Mouse (Mus musculus) right cerebral cortex, postnatal 10 days (tissue): Measurements from ENCODE around the gene Gm6588.
"Not testable (repeated sequence)": the region's sequence is repeated elsewhere in the genome, so short reads cannot be mapped to it uniquely, and the experiment has no call there.

Experiments
- DNase-seq, 2 experiments: peaks; one replicate each; pipeline ENCODE4 v3.0.0; 2021; ENCODE audit warnings: low spot score in 2 of 2

The Gm6588 gene

DNA sequence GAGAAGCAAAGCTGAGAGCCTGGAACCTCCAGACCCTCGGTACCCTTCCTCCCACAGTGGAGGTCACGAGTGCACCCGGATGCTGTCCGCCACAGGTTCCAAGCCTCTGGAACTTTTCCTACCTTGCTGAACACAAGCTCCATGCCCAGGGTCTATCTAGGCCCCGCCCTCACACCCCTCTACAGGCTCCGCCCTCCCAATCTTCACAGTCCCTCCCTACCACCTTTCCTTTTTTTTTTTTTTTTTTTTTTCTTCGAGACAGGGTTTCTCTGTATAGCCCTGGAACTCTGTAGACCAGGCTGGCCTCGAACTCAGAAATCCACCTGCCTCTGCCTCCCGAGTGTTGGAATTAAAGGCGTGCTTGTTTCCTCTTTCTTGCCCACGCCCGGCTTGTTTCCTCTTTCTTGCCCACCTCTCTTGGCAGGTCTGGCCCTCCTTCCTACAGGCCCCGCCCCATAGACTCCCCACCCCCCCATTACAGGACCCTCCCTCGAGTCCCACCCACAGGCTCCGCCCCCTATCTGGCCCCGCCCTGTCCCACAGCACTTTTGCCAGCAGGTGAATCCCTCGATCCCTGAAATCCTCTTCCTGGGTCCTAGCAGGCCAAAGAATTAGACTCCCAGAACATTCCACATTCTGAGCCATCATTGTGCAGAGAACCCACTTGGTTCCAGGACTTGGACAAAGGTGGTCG is at the start of gene Gm6588:
TSS of gene Gm6588 (plus strand) at position 680 of the 694 bp plus-strand sequence.
- no peak for DNase-seq

DNA sequence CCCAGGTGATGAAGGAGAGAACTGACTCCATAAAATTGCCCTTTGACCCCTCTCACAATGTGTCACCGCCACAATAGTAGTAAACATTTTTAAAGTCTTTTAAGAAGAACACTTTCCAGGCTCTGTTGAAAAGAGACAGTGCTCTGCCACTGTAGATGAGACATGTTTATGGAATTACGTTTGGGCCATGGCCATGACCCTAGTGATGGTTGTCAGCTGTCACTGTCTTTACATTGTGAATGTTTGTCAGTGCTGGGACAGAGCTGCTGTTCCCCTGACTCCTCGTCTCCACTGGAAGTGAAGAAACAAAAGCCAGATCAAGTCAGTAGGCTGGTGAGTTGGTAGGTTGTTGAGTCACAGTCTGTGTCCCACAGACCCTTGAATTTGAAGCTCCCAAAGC is 46.8 kb upstream of the Gm6588 start:
- peak in 1 of 2 experiments; percentile 15 for DNase-seq

DNA sequence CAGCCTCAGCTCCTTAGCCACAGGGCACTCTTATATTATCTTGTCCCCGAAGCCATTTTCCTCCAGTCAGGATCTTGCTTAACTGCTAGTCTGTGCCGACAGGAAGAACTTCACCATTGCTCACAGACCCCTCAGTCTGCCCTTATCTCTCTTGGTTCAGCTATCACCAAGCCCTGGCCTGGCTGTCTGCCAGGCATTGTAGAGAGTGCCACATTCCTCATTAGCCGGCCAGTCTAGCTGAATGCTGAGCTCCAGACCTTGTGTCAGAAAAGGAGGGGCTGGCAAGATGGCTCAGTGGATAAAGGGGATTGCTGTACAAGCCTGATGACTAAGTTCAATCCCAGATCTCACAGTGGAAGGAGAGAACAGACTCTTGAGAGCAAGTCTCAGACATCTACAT is 43.2 kb upstream of the Gm6588 start:
- peak in 1 of 2 experiments; percentile 26 for DNase-seq

DNA sequence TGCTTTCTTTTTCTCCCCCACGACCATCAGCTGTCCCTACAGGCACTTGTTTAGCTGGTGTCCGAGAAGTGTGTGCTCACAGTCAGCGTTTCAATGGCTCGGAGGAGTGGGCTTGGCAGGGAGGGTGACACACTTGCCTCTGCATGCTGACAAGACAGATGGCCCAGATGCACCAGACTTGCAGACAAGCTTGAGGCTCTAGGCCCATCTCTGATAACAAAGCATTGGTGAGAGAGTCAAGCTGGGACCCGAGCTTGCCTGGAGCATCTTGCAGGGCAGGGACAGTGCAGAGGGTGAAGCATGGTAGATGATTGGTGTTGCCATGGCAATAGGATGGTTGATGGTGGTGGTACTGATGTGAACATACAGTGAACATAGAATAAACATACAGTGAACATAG is 40.0 kb upstream of the Gm6588 start:
- peak in 1 of 2 experiments; percentile 35 for DNase-seq

DNA sequence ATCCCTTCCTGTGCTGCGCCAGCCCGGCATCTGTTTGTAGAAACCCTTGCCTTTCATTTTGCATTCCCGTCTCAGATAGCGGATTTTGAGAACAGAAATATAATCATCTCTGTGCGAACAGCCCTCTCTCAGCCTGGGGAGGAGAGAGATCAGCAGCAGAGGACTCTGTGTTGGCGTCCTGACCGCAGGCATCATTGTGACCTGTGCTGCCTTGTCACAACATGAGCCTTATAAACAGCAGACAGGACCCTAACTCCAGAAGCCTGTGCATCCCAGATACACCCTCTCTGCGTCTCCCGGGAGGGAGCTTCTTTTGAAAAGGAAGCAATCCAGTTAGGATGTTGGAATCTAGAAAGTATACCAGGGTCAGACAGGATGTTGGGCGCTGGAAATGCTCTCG is 38.2 kb upstream of the Gm6588 start:
- peak; percentile 57 to 61 for DNase-seq

DNA sequence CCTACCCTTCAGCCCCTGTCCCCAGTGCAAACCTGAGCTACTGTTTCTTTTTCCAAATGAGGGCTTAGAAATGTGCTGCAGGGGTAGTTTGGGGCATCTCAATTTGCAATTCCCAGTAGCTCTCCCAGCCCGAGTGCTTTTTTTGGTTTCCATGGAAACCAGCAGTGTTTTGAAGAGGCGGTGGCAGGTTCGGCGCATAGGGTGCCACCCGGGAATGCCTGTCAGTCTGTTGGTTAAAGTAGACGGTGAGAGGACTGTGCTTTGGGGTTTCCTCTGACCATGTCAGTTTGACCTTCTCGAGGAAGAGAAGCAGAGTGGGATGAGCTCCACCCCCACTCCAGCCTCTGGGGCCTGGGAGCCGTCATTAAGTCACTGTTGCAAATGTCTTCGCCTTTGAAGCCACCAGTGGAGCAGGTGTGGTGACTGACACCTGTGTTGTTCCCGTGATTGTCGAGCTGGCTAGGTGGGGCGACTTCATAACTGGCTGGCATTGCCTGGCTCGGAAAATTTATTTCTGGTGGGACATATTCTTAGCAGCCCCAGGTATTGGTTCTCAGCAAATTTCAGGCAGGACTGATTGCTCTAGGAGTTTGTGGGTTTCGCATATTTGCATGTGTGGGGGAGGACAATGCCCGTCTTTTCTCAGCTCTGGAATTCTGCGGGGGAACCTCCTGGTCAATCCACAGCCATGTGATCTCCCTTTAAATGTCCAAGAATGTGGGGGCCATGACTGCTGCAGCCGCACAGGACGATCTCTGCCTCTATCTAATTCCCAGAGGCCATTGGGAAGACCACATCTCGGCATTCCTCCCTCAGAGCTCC is 37.5 kb upstream of the Gm6588 start:
- DNase-seq: peak; percentile 81 to 86

DNA sequence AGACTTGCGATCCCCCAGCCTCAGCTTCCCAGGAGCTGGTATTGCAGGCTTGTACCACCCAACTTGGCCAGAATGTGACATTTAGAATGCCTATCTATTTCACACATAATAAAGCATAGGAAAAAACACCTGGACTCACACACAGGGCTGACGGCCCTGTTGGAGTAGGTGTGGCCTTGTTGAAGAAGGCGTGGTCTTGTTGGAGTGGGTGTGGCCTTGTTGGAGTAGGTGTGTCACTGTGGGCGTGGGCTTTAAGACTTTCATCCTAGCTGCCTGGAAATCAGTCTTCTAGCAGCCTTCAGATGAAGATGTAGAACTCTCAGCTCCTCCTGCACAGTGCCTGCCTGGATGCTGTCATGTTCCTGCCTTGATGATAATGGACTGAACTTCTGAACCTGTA is 36.4 kb upstream of the Gm6588 start:
- DNase-seq: not testable (repeated sequence)

DNA sequence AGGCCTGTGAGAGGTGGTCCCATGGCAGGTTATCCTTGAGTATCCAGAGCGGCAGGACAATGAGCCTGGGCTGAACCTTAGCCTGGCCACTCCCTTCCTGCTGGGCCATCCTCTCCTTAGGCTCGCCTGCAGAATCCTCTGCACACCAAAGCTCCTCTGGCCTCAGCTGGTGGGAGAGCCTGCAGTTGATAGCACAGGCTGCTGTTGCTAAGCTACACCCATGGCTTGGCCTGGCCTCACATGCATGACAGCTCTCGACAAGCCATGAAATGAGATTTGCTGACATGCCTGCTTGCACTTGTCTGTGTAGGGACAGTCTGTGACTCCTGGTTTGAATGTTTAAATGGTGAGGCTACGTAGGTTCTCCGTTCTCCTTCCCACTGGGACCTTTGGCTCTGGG is 32.6 kb upstream of the Gm6588 start:
- DNase-seq: no peak

DNA sequence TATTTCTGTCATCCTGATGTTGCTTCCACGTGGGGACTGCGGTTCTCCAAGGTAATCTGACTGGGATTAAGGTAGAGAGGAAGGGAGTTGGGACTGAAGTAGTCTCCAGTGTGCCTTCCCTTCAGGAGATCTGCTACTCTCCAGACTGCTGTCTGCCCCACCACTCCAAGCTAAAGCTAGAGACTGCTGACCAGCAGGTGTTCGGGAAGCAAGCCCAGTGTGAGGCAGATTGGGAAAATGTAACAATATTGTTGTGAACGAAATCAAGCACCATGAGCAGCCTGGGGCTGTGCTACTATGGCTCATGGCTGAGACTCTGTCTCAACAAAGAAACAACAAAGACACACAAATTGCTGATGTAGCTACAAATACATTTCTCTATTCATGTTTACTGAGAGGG is 31.2 kb upstream of the Gm6588 start:
- DNase-seq: no peak

DNA sequence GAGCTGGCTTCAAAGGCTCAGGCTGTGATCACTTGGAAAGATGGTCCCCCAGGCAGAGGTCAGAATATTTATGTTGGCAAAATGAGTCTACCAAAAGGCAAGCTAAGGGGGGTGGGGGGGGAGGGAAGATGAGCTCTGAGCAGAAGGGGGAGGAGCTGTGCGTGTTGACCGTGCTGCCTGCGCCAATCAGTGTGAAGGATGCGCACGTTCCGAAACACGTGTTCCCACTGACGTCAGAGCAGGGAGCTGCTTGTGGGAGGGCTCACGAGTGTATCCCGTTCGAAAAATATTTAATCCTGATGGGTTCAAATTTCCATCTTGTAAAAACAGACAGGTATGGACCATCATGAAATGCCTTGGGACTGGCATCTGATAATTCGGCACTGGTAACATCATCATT is 29.7 kb upstream of the Gm6588 start:
- DNase-seq: peak in 1 of 2 experiments; percentile 56

DNA sequence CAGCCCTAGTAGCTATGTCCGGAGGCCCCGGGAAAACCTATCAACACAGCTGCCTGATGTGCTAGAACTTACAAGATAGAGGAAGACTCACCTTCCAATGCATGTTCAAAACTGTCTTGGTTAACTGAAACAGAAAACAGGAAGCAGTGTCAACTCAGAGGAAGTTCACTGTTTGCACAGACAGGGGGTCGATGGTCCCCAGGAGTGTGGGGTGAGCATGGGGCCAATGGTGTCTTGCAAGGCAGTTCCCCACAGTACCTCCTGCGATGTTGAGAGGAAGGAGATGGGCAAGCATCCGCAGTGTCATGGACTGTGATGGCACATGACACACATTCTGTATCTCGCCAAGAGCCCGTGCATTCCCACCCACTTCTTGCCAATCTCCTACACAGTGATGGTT is 22.6 kb upstream of the Gm6588 start:
- DNase-seq: peak in 1 of 2 experiments; percentile 32

DNA sequence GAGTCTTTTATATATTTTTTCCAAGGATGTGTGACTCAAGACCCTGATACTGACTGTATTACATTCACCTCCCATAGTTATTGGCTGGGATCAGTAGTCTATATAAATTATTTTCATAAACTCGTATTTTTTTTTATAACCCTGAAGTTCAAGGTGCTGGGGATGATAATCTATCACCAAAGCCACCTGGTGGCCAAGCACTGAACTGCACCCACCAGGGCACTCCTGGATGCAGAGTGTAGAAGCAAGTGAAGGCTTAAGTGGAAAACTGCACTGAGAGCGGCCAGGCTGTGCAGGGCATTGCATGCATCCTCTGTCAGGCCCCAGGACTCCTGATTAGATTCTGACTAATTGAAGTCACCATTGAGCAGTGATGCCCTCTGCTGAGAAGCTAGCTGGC is 21.9 kb upstream of the Gm6588 start:
- peak; percentile 77 to 88 for DNase-seq

DNA sequence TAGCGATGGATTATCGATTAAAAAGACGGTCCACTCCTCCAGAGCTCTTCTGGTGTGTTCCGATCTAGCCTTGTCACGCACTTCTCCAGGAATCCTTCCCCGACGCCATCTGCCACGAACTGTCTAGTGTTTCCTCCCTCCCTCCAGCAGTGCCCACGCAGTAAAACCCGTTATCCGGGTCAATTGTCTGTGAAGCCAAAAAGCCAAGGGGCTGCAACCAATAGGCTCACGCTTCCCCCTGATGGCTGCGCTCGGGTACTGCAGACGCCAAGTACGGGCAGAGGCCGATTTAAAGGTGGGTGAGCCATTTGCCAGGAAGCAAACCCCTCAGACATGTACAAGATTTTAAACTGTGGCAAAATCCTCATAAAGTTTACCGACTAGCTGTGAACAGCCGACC is 20.3 kb upstream of the Gm6588 start:
- DNase-seq: peak; percentile 78 to 81

DNA sequence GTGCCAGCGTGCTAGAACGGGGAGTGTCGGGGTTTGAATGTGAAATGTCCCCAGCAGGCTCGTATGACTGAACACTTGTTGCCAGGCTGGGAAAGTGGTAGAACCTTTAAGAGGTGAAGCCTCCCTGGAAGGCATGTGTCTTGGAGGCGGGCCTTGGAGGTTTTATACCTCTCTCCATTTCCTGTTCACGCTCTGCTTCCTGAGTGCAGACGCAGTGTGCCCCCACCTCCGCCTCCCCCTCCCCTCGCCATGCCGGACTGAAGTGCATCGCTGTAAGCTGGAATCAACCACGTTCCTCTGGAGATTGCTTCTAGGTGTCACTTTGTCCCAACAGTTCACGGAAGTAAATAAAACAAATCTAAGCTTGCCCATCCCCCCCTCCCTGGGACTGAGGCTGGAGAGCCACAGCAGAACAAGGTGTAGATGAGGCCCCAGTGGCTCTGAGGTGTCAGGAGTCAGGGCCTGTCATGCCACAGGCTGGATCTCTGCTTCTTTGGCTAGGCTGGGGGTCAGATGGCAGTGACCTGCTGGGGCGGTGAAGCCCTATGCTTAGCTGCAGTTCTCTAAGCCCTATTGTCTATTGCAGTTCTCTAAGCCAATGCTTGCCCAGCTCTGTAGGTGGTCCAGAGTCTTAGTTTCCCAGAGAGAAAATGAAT is 18.0 kb upstream of the Gm6588 start:
- no peak for DNase-seq

DNA sequence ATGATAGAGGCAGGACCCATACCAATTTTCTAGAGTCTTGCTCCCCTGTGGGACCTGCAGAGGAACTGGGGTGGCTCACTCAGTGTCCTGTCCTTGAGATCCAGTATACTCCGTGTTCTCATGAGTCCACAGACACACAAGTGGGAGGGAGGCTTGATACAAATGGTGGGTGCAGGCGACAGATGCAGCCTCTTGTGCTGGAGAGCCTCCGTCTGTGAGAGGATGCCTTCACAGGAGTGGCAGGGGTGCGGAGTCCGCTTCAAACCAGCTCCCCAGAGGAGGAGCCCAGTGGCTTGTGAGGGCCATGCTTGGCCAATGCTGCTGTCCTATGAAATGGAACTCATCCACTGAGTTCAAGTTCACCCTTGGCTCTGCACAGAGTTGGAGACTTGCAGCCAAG is 17.2 kb upstream of the Gm6588 start:
- no peak for DNase-seq

DNA sequence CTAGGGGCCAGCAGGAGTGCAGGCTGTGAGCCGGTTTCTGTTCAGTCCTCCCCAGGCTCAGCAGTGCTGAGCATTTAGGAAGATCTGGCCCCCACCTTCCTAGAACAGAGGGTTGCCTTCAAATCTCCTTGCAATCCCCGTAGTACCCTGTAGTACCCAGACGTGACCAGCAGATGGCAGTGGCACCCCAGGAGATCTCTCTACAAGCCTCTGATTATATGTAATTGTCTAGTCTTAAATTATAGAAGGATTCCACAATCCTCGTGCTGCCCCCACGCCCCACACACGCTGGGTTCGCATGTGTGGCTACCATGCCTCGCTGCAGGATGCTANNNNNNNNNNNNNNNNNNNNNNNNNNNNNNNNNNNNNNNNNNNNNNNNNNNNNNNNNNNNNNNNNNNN is 16.2 kb upstream of the Gm6588 start:
- DNase-seq: peak; percentile 84 to 91

DNA sequence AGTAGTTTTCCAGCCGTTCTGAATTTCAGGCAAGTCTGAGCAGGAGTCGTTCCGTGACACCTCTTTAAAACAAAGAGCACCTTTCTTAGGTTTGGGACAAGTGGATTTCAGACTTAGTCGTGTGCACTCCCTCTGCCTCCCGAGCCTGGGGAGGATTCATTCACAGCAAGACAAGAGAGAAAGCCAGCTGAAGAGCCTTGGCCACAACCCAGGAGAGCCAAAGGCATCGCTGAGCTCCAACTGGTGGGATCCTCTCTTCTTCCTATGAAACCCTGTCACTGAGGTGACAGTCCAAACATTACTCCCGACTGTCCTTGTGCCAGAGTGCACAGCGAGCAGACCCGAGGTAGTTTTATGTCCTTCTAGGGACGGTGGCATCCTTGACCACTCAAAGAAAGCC is 10.7 kb upstream of the Gm6588 start:
- no peak for DNase-seq

DNA sequence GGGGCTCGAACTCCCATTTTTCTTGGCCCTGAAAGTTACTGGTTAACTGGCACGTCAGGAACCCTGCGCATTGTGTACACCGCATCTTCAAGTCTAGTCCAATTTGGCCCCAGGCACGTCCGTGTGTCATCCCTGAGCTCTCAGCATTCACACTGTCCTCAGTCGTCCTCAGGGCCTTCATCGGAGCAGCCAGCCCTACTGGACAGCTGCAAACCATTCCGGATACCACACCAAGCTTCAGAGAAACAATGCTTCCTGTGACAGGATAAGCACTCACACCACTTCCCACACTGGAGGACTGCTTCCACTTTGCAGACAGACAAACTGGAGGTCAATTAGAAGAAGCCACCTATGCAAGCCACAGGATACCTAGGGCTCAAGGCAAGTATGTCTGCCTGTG is 3.9 kb downstream of the Gm6588 start:
- DNase-seq: no peak

DNA sequence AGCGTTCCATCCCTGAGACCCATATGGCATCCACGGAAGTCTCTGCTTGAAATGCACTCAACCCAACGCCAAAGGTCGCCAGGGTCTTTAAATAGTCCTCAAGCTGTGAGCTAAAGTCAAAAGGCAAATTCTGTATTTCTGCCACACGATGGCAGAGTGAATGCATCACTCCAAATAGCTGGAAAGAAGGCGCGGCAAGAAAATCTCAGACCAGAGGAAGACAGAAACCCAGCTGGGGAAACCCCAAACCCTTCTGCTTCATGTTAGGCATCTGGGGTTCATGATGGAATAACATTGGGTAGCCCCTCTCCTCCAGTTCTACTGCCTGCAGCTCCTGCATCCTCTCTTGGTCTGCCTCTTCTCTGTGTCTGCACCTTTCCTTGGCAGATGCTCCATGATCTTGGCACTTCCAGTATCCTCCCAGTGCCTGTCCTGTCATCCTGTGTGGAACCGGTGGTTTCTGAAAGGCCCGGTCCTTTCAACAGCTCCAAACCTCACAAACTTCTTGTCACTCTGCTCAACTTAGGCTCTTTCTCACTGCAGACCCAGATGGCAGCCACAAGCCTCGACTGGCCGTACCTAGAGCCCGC is 5.8 kb downstream of the Gm6588 start:
- no peak for DNase-seq

DNA sequence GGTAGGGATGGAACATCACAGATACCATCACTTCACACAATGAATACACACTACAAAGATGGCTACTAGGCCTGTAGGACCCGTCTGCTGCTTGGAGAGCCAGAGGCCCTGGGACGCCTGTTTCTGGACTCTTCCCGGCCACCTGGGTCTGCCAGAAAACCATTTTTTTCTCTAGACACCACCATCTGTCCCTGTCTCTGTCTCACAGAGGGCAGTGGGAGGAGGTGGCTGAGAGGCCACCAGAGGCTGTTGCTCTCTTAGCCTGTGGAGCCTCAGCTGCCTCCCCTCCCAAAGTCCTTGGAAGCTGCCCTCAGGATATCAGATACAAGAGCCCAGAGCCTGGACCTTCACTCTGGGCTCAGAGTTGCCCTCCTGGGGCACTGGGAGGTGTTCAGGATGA is 10.7 kb downstream of the Gm6588 start:
- DNase-seq: no peak

DNA sequence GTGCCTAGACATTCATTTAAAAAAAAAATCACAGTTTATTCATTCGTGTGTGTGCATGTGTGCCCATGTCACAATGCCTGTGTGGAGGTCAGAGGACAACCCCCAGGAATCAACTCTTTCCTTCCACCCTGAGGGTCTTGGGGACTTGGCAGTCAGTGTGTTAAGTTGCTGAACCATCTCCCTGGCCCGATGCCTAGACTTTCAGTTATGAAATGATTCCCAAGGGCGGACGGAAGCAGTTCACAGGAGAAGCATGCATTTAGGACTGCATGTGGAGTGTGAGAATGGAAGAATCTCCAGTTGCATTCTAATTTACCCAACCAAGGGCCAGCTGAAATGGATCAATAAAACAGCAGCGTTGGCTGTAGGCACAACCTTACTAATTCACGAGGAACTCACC is 17.1 kb downstream of the Gm6588 start:
- DNase-seq: no peak

DNA sequence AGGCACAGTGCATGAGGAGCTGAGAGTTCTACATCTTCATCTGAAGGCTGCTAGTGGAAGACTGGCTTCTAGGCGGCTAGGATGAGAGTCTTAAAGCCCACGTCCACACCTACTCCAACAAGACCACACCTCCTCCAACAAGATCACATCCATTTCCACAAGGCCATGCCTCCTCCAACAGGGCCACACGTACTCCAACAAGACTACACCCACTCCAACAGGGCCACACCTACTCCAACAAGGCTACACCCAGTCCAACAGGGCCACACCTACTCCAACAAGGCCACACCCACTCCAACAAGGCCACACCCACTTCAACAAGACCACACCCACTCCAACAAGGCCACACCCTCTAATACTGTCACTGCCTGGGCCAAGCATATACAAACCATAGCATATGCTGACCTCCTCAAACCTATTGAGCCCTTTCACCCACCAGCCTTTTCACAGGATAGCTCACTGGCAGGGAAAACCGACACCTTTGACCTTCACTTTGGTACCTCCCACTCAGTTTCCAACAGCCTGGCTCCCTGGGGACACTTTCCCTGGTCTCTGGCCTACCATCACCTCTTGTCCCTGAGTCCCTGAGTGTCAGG is 19.9 kb downstream of the Gm6588 start:
- DNase-seq: no peak
